8 mouse cellular contexts compared by ENCODE assay signal in the genomic region with DNA sequence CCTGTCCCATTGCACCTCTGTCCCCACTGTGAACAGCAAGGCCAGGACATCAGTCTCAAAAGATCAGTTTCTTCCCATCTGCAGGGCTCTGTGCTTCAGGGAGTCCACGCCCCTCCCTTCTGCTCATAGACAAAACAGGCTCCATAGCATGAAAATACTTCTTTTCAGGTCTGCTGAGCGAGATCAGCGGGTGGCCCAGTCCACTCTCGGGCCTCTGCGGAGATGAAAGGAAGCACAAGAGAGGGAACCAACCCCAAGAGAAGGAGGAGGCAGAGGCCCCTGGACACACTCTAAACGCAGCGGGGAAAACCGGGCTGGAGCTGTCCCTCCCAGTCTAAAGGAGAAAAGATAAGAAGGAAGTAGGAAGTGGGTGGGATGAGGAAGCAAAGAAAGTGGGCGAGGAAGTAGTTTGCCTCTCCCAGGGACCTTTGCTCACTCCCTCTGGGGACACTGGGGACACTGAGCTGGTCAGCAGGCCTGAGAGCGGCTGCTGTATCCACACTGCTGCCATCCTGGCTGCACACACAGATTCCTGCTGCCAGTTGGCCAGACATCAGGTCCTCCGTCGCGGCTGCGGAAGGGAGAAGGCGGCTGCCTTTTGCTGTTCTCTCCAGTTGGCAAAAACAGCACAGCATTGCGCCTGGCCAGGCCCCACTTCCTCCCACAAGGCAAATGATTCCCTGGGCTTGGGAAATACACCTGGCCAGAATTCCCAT.
A peak's percentile ranks its signal among the peaks of the same experiment; 100 is the strongest.
DNase-seq lines count a peak whose midpoint lies in the region; ATAC-seq lines count a peak whose summit lies in the region.

No protein-coding gene starts in this region.

- WGBS in hindbrain, embryonic 14.5 days: 3% methylated on average over 16 of the region's 16 CpGs
- WGBS in lung, embryonic 15.5 days: 12% methylated on average over 16 of the region's 16 CpGs

- H3K36me3 ChIP-seq in hindbrain, embryonic 14.5 days (replicated peaks; ENCODE audit: control insufficient read depth, insufficient read depth): no peaks in the 10 kb centered on the region
- H3K36me3 ChIP-seq in lung, embryonic 15.5 days: no peaks in the 10 kb centered on the region

- H3K4me1 ChIP-seq in hindbrain, embryonic 14.5 days (replicated peaks; ENCODE audit: control insufficient read depth, insufficient read depth, low read length): peaks cover 44% of the 10 kb centered on the region
- peaks cover 38% of the 10 kb centered on the region for H3K4me1 ChIP-seq in lung, embryonic 15.5 days

- peak; percentile 72 for DNase-seq in Muller cell, postnatal 12 days (ENCODE audit: inconsistent ontology term)
- peak; percentile 84 for DNase-seq in gastrocnemius, postnatal 10 days
- peak; percentile 67 for DNase-seq in hindbrain, embryonic 14.5 days (ENCODE audit: low spot score)
- DNase-seq in layer of hippocampus, postnatal 25 days (ENCODE audit: extremely low spot score in 1 of 2, low spot score in 1 of 2): peak; percentile 56 to 65
- DNase-seq in retina, postnatal 1 day: peak; percentile 54

- peak overlapping the region; percentile 39 for H3K4me2 ChIP-seq in hindbrain, embryonic 14.5 days (replicated peaks)
- H3K4me2 ChIP-seq in lung, embryonic 15.5 days: peak overlapping the region; percentile 34

- no peak overlapping the region; the same call in 1 of the 2 replicates for H3K9ac ChIP-seq in hindbrain, embryonic 14.5 days
- no peak overlapping the region for H3K9ac ChIP-seq in lung, embryonic 15.5 days

- H3K4me3 ChIP-seq in hindbrain, embryonic 14.5 days (replicated peaks; ENCODE audit: low read length): no peak overlapping the region
- no peak overlapping the region for H3K4me3 ChIP-seq in lung, embryonic 15.5 days

- ATAC-seq in common myeloid progenitor, adult 5-6 weeks (replicated peaks; ENCODE audit: low read depth, poor library complexity, severe bottlenecking): peak; percentile 53
- peak; percentile 73 for ATAC-seq in hindbrain, embryonic 14.5 days (ENCODE audit: low FRiP score)
- ATAC-seq in lung, embryonic 15.5 days (ENCODE audit: borderline replicate concordance, extremely low read depth, low FRiP score, low TSS enrichment): peak; percentile 38; the same call in 1 of the 2 replicates
- no peak for ATAC-seq in erythroblast, adult 5-6 weeks (replicated peaks; ENCODE audit: low FRiP score, poor library complexity, severe bottlenecking)

- no peaks in the 10 kb centered on the region for H3K9me3 ChIP-seq in hindbrain, embryonic 14.5 days (ENCODE audit: control insufficient read depth, low read length)
- H3K9me3 ChIP-seq in lung, embryonic 15.5 days: no peaks in the 10 kb centered on the region

- peak overlapping the region; percentile 28 for H3K27ac ChIP-seq in hindbrain, embryonic 14.5 days
- peak overlapping the region; percentile 66 for H3K27ac ChIP-seq in lung, embryonic 15.5 days

- H3K27me3 ChIP-seq in hindbrain, embryonic 14.5 days (ENCODE audit: control insufficient read depth, insufficient read depth, low read length): peaks cover 13% of the 10 kb centered on the region; the same call in 1 of the 2 replicates
- H3K27me3 ChIP-seq in lung, embryonic 15.5 days: no peaks in the 10 kb centered on the region
